Mouse (Mus musculus) cerebellum, adult 2 months (tissue): ENCODE data around the gene Gm4131.

Source experiments
- CTCF ChIP-seq: fragments of 200-500 bp; IDR thresholded peaks from 2 replicates; pipeline ENCODE4 v1.5.1; 2011; ENCODE audit warnings: low read depth, mild to moderate bottlenecking, control low read depth, low read length, moderate library complexity, borderline replicate concordance; ENCODE audit not compliant: insufficient read depth
- POLR2A ChIP-seq: fragments of 200-500 bp; IDR thresholded peaks from 2 replicates; pipeline ENCODE4 v1.6.1; 2011; ENCODE audit warnings: low read length, control low read depth, borderline replicate concordance; ENCODE audit not compliant: insufficient read depth

DNA sequence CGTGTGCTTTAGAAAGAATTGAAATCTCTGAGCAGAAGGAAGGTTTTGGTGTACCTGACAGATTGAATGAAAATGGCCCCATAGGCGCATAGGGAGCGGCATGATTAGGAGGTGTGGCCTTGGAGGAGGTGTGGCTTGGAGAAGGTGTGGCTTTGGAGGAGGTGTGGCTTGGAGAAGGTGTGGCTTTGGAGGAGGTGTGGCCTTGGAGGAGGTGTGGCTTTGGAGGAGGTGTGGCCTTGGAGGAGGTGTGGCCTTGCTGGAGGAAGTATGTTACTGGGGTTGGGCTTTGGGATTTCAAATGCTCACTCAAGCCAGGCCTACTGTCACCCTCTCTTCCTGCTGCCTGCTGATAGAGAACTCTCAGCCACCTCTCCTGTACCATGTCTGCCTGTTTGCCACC, 14.2 kb upstream of the Gm4131 start:
- no peak for TF ChIP-seq POLR2A
- no peak for TF ChIP-seq CTCF
